Mouse (Mus musculus) frontal cortex, adult 2 months (tissue): ENCODE results near the gene Slco3a1. TPM values are rescaled to one million over a fixed set of nuclear protein-coding genes. Genes with fewer than 3 reads are reported as not detected.
A peak's percentile ranks its signal among the peaks of the same experiment; 100 is the strongest.

Experiments
- DNase-seq, 2 experiments: peaks; one replicate each; pipeline ENCODE4 v3.0.0; 2022; ENCODE audit warnings: low spot score in 1 of 2; ENCODE audit errors: extremely low spot score in 1 of 2
- polyA plus RNA-seq: library from polyadenylated mRNA; depleted of rRNA; stranded (reverse); fragments of >200 nt; gene quantifications from 2 replicates; pipeline ENCODE4 v1.2.3, GENCODE M21; 2012

Gene Slco3a1
- polyA plus RNA-seq, 1 experiment = 27.7 TPM

DNA sequence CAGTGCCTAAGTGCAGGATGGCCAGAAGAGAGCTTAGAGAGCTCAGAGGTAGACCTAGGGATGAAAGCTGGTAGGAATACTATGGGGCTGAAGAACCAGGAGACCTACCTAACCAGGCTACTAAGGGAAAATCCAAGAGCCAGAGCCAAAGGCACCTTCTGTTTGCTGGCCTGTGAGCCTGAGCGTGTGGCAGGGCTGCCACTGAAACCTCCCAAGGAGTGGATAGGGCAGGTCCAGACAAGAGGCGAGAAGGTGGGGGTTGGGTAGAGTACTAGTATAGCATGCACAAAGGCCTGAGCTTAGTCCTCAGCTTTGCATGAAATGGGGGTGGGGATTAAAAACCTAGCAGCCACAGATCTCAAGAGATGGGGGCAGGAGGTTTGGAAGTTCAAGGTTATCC, 156.3 kb downstream of the Slco3a1 start:
- DNase-seq = no peak

GRCm38 (mm10) chr7:74391451-74391873, 163.1 kb downstream of the Slco3a1 start:
- DNase-seq = no peak

- no peak for DNase-seq
Measured at GRCm38 (mm10) chr7:74389570-74389969, 165.0 kb downstream of the Slco3a1 start.

GRCm38 (mm10) chr7:74386257-74386656, 168.3 kb downstream of the Slco3a1 start:
- DNase-seq = no peak

DNA sequence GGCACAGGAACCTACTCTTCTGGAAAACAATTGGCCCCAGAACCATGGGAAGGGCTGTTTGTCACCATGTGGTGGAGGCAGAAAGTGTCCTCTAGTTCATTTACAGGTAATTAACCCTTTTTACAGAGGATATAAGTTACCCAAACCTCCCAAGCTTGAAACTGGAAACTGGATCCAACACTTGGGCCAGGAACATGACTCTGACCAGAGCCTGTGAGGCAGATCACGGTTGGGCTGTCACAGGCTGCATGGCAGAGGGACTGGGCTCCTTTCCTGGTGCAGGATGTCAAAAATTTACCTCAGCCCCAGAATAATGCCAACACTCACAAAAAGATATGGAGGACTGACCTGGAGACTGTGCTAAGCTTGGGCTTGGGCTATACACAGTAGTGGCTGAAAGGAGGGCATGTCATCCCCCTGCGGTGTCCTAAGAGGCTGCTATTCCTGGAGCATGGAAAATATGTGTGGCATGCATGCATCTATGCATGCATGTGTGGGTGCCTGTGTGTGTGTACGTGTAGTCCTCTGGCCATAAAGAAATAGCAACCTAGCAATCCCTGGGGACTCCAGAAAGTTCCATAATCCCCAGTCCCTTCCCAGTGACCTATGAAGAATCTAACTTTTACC, 171.4 kb downstream of the Slco3a1 start:
- no peak for DNase-seq

DNA sequence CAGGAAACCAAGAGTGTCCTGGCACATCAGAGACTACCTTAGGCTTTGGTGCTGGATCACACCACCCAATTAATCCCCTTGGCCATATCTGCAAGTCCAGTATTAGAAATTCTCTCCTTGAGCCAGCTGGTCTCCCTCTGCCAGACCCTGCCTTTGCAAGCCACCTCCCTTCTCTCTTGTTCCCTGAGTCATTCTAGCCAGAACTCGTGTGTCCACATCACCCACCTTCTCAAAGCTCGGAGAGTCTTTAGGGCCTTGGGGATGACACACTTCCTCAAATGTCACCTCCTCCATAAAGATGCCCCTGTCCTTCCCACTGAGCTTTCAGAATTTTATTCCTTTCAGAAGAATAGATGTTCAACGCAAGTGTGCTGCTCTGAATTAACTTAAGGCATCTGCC, 172.3 kb downstream of the Slco3a1 start:
- peak in 1 of 2 experiments; percentile 46 for DNase-seq

- peak in 1 of 2 experiments; percentile 26 for DNase-seq
Measured at GRCm38 (mm10) chr7:74381881-74382281, 172.7 kb downstream of the Slco3a1 start.

GRCm38 (mm10) chr7:74381051-74381450, 173.5 kb downstream of the Slco3a1 start:
- peak in 1 of 2 experiments; percentile 25 for DNase-seq

GRCm38 (mm10) chr7:74377909-74378308, 176.7 kb downstream of the Slco3a1 start:
- DNase-seq = no peak

- DNase-seq = peak in 1 of 2 experiments; percentile 83
Measured at GRCm38 (mm10) chr7:74376397-74377044, 178.1 kb downstream of the Slco3a1 start.

DNA sequence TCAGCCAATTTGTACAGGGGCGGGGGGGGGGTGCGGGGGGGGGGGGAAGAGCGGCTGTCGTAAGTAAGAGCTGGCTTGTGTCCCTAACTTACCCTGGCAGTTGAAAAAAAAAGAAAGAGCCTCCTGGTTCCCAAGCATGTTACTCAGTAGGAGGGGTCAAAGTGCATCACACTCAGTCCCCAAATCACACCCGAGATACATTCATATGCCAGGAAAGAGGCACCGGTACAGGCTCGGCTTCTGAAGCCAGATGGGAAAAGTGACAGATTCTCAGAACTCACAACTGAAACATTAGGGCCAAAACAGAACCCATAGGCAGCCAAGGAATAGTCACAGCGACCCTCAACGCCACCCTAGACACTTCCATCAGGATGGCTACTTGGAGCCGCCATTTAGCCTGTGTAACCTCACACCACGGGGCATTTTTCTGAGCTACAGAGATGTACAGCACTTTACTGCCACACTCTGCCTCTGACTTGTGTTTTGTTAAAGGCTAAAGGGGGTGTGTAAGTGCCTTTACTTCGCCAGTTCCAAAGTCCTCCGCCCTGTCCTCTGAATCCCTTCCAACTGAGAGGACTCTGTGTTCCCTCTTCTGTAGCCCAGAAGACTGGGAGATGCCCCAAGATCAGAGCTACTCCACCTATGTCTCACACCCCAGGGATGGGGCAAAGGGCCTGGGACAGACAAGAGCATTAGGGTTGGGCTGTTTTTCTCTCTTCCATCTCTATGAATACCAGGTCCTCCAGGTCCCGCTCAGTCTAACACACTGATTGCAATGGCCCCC, 179.2 kb downstream of the Slco3a1 start:
- no peak for DNase-seq

GRCm38 (mm10) chr7:74373056-74373455, 181.5 kb downstream of the Slco3a1 start:
- no peak for DNase-seq

GRCm38 (mm10) chr7:74372141-74372582, 182.4 kb downstream of the Slco3a1 start:
- no peak for DNase-seq

DNA sequence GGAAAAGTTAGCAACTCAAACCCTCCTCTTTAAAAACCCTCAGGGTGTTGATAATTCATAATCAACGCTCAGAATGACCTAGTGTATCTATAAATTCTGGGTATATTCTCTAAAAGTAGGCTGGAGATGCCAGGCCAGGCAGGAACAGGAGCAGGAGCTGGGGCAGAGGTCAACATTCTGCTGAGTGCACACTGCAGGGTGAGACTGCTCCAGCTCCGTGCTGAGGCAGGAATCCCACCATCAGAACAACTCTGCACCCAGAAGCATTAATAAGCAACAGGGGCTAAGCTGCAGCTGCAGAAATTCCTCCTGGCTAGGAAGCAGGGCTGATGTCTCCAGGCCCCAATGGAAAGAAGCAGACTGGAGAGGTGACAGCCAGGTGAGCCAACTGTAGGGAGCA, 182.9 kb downstream of the Slco3a1 start:
- DNase-seq = no peak

GRCm38 (mm10) chr7:74371208-74371607, 183.4 kb downstream of the Slco3a1 start:
- DNase-seq = peak in 1 of 2 experiments; percentile 68

DNA sequence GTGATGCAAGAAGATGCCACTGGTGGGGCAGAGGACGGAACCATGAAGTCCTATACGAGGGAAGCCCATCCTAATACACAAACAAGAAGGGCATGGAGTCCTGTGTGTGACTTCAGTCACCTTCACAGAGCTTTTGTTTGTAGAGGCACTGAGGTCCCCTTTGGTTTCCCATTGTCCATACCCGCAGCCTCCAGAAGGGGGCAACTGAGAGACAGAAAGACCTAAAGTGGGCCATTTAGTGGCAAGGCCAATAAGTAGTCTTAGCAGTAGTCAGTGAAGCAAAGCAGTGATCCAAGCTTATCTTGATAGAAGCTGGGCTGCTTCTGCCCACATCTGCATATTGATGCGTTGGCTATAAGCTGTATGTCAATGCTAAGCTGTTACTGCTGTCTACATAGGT, 184.9 kb downstream of the Slco3a1 start:
- DNase-seq = no peak

- no peak for DNase-seq
Measured at GRCm38 (mm10) chr7:74368256-74368980, 186.2 kb downstream of the Slco3a1 start.

DNA sequence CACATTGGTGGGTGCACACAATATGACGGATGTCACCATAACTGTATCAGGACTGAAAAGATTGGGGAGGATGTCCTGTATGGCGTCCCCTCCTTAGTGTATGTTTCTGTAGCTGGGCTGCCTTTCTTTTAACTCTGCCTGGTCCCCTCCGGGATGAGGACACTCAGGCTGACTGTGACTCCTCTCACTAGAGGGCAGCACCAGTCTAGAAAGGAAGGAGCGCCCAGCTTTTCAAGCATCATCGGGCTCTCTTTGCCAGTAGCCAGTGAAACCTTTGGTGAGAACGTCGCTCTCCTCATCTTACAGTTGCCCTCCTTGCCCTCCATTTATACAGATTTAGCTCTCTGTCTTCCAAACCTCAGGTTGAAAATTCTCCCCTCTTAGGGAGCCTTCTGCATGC, 187.2 kb downstream of the Slco3a1 start:
- DNase-seq = peak in 1 of 2 experiments; percentile 81

DNA sequence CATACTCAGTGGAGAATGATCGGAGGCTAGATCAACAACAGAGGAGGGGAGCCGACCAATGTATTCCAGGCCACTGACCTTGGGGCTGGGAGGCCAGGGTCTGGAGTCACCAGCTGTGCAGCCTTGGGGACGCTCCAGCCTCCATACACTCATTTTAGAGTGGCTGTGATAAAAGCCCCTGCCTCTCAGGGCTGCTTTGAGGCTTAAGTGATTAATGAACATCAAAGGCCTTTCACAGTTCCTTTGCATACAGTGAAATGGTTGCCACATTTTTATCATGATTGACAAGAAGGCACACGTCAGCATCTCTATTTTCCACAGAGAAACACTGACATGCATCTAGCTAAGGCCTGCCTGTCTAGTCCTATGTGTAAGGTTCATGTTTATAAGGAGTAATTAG, 189.0 kb downstream of the Slco3a1 start:
- DNase-seq = no peak

- no peak for DNase-seq
Measured at GRCm38 (mm10) chr7:74364956-74365355, 189.6 kb downstream of the Slco3a1 start.

DNA sequence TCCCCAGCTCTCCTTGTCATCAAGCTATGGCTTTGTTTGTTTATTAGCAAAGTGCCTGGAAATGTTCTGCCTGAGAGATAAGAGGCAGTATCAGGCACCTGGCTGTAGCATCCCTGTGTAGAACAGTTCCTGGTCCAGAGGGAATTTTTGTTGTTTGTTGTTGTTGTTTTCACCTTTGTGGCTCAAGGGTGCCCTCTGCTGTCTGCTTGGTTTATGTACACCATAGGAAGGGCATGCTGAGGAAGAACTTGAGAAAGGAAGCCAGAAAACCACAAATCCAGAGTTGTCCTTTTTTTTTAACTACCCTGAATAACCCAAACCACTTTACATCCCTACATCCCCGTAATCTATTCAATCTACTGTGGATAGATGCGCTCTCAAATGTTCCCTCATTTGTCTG, 191.1 kb downstream of the Slco3a1 start:
- DNase-seq = no peak
